Mouse (Mus musculus): ENCODE results near the gene Gata3.

Gata3 gene

DNA sequence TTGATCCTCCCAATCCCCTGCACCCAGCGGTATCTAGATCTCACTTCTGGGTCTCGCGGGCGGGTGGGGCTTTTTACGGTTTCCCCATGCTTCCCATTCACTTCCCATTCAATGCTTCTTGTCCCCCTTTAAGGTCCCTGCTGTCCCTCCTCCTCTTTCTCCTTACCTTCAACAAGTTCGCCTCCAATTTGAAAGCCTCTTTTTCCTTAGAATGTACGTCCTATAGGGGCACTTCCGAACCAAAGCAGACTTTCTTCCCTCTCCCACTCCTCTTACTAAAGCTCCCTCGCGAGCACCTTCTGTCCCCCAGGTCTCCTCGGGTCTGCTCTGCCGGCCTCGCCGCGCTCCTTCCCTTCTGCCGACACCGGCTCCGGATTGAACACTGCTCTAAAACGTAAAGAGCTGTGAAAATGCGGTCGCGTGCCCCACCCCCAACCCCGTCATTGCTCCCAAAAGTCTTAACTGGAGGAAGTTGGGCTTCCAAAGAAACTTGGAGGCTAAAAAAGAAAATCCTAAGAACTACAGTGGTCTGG is at the start of gene Gata3:
Gene Gata3, minus strand, starts transcription at position 384 of the 533 bp plus-strand sequence.
- peak in 1 of 2 experiments; percentile 39 for DNase-seq (ENCODE audit: inconsistent age in 2 of 2, low spot score in 1 of 2)

DNA sequence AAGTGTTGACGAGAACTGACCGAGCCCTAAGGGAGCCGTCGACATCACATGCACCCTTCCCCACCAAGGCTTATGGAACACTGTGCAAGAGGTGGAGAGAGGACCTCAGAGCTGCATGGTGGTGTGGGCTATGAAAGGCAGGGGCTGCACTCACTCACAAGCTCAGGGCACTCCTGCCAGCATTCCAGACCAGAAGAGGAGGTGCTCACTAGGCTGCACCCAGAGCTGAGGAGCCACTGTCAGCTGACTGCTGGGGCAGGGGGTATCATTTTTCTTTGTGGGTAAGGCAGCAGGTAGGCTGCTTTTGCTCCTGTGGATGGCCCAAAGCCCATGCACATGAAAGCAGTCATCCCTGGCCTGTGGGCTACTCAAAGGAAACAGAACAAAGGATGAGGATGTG is 49.4 kb upstream of the Gata3 start:
- no peak for DNase-seq (ENCODE audit: inconsistent age in 2 of 2, low spot score in 1 of 2)

DNA sequence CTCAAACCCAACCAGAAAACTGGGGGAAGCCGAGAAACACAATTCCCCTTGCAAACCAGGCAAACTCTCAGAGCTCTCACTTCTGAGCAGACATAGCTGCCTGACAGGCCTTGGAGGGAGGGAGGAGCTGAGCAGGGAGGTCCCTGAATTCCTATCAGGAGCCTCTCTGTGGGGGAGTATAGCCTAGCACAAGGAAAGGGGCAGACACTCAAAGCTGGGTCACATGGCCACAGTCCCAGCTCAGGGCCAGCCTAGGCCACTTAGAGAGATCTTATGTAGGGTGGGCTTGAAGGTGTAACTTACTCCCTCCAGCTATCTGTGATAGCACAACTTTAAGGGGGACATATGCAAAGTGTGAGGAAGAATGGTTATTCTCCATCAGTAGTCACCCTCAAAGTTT is 46.1 kb upstream of the Gata3 start:
- no peak for DNase-seq (ENCODE audit: inconsistent age in 2 of 2, low spot score in 1 of 2)

DNA sequence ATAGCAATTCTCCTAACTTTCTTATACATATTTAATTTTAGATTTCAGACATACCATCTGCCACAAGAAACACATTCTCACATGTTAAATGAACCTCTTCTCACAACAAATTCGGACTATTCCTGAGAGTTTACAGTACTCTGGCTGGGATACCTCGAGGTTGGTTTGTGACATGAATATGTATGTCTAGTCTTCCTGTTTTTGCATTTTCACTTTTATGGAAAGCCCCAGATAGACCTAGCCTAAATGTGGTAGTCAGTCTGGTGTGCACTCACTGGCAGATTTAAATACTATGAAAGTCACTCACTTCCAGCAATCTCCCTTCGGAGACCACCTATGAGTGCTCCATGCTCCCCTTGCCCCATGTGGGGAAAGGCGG is 37.1 kb upstream of the Gata3 start:
- DNase-seq (ENCODE audit: inconsistent age in 2 of 2, low spot score in 1 of 2): no peak

DNA sequence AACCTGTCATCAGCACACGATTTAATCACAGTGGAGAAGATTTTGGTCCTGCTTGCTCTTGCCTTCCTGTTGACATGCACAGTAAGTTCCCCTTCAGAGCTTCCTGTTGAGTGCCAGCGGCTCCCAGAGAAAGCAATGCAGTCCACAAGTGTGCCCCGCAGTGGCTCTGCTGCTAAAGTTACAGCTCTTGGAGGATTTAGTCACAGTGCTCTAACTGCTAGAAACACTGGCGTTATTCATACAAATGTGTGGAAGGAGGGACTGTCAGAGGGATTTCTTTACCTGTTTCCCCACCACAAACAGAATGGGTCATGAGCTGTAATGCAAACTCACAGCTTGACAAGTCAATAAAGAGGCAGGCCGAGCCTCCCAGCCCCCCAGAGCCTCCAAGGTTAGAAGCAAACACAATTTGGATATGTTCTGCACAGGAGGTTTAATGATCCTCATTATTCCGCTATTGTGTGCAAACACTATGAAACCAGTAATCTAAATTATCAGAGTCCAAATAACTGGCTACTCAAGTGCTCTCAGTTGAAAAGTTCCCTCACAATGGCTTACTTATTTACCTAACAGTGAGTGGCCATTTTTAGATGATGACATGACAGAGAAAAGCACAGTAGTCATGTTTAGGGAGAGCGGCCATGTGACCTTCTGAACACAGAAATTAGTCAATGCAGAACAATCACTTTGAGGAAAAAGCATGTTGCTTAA is 36.5 kb upstream of the Gata3 start:
- no peak for DNase-seq (ENCODE audit: inconsistent age in 2 of 2, low spot score in 1 of 2)

DNA sequence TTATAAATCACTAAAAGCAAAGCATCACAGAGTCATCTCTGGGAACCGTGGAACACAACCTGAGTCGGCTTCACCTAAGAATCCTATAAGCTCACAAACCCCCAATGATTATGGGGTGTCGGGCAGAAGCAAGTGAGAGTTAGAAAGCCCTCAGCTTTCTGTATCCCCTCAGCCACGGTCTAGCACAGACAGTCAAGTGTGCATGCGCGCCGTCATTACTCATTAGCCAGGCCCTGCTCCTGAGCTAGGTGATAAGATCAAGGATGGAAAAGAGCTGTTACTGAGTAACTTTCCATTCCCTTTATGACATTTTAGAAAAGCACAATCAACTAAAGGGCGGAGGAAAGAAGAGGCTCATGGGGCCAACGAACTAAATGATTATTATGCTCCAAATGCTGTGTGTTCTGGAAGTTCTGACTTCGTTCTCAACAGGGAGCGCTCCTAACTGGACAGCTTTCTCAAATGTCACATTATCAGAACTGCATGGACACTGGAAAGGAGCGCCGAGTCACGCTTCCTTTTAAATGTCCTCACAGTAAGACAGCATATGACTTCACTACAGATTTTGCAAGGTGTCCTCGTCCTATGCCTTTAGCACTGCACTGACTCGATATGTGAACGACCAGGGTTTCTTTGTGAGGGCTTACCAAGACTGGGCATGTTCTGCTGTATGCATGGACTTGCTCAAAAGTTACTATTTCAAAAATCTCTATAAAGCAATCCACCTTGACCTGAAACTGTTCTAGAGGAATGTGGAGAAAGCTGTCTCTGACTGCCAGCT is 29.0 kb upstream of the Gata3 start:
- peak; percentile 21 to 65 for DNase-seq (ENCODE audit: inconsistent age in 2 of 2, low spot score in 1 of 2)

DNA sequence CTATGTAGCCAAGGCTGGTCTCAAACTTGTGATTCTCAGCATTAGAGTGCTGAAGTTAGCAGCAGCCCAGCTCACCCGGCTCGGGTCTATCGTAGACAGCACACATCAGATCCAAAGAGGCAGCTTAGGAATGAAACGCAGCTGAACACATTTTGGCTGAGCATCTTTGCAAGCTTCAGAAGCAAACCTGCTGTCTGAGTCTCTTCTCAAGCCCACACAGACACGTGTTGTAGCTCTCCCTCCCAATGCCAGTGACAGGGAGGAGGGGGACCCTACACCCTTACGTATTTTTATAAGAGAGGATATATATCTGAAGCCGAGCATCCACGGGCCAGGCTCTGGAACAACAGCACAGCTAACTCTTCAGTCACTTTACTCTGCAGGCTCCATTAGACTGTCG is 27.8 kb upstream of the Gata3 start:
- no peak for DNase-seq (ENCODE audit: inconsistent age in 2 of 2, low spot score in 1 of 2)

DNA sequence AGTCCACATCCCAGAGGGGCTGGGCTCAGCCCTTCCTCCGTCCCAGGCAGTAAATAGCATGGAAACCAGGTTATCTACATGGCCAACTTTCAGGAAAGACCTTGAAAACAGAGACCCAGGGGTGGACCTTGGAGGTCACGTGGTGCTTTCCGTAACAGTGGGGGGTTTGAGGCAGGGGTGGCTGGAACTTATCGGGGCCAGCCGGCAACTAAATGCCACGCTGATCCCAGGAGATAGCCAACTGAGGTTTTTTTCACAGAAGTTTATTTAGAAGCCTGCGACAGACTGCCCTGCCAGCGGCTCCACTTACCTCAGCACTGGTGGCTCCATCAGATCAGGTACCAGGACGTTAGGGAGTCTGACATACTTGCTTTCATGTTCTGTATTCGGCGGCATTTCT is 16.2 kb upstream of the Gata3 start:
- DNase-seq (ENCODE audit: inconsistent age in 2 of 2, low spot score in 1 of 2): no peak

DNA sequence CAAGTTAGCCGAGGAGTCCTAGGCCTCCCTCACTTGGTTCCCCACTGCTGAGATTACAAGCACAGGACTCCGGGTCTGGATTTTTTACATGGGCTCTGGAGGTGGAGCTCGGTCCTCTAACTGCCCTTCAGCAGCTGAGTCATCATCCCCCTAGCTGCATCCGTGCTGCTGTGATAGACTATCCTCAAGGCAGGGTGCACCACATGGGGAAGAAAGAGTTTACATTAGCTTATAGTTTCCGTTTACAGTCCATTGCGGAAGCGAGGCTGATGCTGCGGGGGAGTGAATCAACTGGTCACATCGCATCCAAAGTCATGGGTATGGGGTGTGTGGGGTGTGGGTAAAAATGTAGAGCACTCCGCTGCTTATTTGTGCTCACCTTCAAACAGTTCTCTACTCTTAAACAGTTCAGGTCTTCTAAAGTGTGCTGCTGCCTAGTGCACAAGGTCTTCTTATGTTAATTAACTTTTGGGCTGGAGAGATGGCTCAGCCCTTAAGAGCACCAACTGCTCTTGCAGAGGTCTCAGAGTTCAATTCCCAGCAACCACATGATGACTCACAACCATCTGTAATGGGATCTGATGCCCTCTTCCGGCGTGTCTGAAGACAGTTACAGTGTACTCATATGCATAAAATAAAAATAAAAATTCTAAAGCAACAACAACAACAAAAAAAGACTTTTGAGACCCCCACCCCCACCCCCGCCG is 14.2 kb upstream of the Gata3 start:
- no peak for DNase-seq (ENCODE audit: inconsistent age in 2 of 2, low spot score in 1 of 2)

DNA sequence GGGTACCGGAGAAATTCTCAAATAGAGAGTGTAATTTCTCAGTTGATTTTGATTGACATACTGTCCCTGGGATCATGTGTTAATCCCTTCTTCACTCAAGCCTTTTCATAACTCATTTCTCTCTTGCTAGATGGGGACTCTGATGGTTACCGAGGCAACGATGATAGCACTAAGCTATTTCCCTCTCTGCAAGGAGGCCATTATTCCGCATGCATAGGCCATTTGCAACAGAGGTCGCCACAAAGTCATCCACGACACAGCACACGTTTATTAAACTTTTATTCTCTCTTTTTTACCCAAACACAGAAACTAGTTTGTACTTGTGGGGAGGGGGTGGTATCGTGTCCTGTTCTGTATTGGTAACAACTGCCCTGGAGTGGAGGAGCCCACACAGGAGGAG is 8.0 kb upstream of the Gata3 start:
- DNase-seq (ENCODE audit: inconsistent age in 2 of 2, low spot score in 1 of 2): no peak

DNA sequence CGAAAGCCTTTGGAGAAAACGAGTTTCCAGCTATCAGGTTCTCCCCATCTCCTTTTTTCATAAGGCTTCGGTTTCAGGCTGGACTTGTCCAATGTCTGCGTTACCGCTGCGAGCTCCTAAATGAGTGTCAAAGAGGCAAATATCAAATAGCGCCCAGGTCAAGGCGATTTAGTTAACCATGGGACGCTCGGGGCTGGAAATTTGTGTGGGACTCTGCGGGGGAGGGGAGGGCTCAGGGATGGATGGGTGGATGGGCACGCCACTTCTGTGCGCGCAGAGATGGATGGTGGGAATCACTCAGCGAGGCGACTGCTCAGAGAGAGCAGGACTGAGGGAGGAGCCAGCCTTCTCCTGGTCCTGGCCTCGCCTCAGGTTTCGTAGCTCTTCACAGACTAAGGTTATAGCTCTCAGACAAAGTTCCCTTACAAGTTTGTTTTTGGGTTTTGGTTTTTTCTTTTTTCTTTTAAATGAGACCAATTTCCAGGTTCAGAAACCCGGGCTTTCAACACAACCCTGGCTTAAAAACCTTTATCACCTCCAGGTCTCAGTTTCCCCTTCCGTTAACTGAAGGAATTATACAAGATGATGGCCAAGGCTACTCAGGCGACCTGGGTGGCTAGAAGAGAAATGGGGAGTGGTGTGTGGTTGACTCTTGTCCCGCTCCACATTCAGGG is 6.4 kb upstream of the Gata3 start:
- DNase-seq (ENCODE audit: inconsistent age in 2 of 2, low spot score in 1 of 2): peak in 1 of 2 experiments; percentile 25

DNA sequence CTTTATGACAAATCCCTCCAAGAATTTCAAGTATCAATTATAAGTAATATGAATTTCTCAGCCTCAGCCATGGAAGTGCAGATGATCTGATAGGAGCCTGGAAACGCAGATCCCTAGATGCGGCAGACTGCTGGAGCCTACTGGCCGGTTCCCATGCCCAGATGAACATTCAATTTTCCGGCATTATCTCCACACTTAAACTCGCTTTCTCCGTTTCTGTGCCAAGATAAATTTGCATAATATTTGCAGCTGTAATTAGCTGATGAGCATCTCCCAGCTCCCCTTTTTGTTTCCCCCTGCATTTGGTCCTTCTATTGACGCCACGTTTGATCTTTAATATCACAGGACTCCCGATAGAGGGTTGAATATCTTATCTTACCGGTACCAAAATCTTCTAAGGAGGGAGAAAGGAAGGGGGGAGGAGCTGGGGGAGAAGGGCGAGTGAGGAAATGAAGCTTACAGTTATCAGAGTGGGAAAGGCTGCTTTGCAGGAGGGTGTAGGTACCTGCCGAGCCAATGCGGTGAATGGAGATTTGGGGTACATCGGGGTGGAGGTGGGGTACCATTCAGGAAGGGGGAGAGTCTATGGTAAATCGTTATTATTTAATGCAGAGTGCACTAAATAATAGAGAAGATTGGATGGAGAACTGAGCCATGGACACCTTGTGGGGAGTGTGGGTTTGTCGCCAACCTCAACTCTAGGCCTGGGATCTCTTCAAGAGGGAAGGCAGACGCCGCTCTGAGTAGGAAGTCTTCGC is 5.2 kb upstream of the Gata3 start:
- DNase-seq (ENCODE audit: inconsistent age in 2 of 2, low spot score in 1 of 2): no peak

DNA sequence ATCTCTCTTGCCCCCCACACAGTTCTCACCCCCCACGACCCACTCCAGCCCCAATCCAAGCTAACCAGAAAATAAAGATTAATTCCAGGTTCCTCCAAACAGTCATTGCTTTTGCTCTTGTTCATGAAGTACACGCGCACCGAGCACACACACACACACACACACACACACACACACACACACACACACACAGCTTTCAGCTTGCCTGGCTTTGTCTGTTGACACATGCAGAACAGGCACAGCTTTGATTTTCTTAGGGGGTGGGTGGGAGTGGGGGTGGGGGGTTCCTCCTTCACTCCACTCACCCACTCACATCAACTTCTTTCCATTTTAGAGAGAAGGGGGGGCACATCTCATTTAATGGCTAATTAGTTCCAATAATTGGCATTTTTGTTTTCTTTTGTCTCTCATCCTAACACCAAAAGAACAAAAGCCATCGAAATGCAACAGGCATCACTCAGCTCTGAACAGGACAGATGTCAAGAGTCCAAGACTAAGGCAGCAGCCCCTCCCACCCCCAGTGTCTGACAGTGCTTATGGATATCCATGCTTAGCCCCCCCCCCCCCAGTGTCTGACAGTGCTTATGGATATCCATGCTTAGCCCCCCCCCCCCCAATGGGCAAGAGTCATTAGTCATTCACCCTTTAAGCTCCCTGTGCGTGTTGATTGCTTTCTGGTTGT is 3.6 kb upstream of the Gata3 start:
- DNase-seq (ENCODE audit: inconsistent age in 2 of 2, low spot score in 1 of 2): no peak

DNA sequence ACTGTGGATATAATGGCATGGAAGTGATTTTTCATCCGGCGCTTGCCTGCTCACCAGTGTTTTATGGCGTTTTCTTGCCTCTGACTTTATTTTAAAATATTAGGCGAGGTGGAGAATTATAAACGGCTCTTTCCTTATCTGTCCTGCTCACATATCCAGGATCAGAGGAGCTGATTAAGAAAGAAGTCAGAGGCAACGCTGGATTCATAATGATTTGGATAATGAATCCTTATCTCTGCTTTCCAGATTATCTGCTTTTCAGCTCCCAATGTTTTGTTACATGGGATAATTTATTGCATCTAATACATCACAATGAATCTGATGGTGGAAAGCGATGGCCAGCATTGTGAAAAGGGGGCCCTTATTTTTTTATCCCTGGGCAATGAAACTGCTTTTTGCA is 2.7 kb upstream of the Gata3 start:
- DNase-seq (ENCODE audit: inconsistent age in 2 of 2, low spot score in 1 of 2): no peak

DNA sequence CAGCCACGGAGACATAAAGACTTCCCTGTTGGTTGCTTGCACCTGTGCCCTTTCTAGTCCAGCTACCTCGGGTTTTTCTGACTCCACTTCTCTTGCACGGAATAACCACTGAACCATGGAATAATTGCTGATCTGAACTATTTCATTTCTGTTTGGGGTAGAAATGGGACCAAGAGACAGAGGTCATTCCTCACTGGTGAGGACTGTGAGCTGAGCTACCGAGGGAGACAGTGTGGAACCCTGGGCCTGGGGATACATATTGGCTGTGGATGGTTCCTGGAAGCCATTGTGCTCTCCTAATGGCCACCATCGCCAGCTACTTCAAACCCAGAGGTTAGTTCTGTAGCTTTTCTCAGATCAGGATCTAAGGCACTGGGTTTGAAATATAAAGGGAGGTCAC is 1.1 kb upstream of the Gata3 start:
- DNase-seq (ENCODE audit: inconsistent age in 2 of 2, low spot score in 1 of 2): no peak

DNA sequence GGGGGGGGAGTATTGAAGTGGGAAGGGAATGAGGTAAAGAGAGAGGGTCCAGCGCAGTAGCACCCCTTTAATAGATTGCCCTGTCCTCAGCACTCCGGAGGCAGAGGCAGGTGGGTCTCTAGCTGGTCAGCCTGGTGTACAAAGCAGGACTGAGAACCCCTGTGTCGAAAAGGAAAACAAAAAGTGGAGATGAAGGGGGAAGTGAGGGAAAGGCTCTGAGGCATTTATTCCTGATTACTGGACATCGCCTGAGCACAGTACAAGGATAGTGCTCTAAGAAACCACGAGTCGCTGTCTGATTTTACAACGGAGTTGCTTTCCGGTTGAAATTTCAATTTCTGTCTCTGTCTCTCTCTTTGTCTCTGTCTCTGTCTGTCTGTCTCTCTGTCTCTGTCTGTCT is 417 bp upstream of the Gata3 start:
- DNase-seq (ENCODE audit: inconsistent age in 2 of 2, low spot score in 1 of 2): no peak

DNA sequence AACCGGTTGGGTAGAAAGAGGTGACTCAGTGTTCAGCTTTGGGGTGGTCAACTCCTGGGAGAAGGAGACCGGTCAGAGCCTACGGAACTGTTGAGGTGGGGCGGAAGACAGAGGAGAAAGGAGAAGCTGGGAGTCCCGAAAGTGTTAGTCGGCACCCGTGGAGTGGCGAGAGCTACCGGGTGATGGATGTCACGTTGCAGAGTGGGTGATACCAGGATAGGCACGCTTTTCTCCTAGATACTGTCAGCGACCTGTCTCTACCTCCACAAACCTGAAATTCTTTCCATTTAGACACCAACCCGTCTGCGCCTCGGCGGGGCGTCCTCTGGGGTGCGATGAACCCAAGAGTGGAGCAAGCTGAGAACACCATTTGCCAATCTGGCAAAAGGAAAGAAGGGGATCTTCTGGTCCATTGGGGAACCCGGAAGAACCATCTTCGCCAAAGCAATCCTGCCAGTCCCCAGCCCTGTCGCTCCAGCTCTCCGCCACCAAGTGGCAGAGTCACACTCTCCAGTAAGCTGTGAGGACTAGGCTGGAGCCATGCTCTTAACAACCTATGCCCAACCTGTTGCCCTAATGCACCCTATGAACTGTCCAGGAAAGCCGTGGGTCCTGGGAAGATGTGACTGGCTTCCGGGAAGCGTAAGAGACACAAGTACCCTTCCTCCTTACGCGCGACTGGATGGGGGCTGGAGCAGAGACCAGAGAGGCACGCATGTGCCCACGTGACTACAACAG is 752 bp downstream of the Gata3 start, which contains the start of gene 9230102O04Rik:
Gene 9230102O04Rik, minus strand, starts transcription at position 628 of the 738 bp plus-strand sequence.
- DNase-seq (ENCODE audit: inconsistent age in 2 of 2, low spot score in 1 of 2): peak in 1 of 2 experiments; percentile 65

DNA sequence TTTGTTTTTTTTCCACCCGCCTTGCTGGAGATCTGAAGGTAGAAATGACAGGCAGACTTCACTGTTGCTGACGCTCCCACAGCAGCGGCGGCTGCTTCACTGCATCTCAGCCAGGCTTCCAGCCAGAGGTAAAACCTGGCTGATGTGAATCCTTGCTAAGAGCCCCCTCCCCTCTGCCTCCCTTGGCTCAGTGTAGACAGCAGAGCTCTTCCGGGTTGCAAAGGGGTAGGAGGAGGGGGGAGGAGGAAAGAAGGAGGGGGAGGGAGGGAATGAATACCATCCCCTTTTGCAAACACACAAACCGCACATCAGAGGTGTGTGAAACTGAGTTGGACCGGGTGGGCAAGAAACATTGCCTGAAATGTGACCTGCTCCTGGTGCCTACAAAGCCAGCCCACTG is 2.2 kb downstream of the Gata3 start:
- no peak for DNase-seq (ENCODE audit: inconsistent age in 2 of 2, low spot score in 1 of 2)

All from adrenal gland, adult (tissue).